Mouse (Mus musculus): ENCODE measurements at regions not wholly inside any gene's neighbourhood (a gene's known extent, or its start where the extent isn't known, plus 50 kb on each side); places are given as distances from the start of the nearest gene placed in this dataset.

DNA sequence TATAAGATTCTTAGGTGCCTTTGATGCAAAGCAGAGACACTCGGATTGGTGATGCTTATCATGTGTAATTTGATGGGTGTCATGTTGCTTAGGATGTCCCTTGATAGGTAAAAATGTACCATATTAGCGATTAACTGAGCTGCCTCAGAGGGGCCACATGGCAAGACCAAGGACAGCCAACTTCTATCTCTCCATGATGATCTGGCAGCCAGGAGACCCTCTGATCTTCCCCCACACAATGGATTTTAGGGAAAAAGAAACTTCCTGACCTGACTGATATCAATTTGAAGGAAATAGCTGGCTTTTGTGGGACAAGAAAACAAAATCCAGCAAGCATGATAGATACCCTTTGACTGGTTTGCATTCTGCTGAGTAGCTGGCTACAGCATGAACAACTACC, 1308.9 kb upstream of the A1bg start:
- H3K27ac ChIP-seq (replicated peaks), result no peak overlapping the region
- no peaks in the 10 kb centered on the region for H3K4me1 ChIP-seq
- no peak overlapping the region for H3K4me3 ChIP-seq
- 88% methylated on average over 2 of the region's 2 CpGs for WGBS
- no peaks in the 10 kb centered on the region for H3K36me3 ChIP-seq
- no peaks in the 10 kb centered on the region for H3K9me3 ChIP-seq (replicated peaks)
- no peaks in the 10 kb centered on the region for H3K27me3 ChIP-seq (ENCODE audit: low read depth, poor library complexity, severe bottlenecking)
- no peak for DNase-seq (ENCODE audit: low spot score)

GRCm38 (mm10) chr15:62230773-62231172, 1308.0 kb upstream of the A1bg start:
- 94% methylated on average over 5 of the region's 5 CpGs for WGBS
- DNase-seq (ENCODE audit: low spot score), result no peak
- H3K9me3 ChIP-seq (replicated peaks), result no peaks in the 10 kb centered on the region

DNA sequence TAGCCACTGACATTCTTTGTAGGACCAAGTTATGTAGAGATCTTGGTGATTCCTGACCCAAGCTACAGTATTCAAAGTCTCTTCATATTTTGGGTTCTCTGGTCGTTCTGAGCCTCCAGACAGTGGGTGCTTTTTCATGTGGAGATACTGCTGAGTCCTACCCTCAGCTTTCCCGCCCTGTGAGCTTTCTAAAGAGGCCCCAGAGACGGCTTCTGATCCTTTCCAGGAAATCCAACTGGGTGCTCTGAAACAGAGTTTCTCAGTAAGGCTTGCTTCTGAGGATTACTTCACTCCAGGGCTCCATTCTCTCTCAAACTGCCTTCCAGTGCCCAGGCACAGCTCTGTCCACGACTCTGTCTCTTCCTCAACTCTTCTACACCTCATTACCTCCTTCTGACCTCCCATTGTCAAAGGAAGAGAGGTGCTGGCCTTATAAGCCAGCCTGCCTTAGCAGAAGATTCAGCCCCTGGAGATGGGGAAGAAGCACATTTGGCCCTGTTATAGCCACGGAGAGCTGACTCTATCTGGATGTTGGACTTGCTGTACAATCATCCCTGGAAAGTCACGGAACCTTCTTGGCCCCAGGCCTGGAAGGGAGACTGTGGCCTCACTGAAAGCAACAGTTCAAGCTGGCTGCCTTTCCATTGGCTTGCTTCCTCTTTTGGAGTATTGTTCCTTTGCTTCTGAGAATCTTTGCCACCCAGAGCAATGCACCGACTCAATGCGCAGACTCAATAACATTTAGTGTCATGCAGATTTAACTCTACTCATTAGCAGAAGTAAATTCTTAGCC, 1306.9 kb upstream of the A1bg start:
- Histone ChIP-seq H3K27ac (replicated peaks) (no peak overlapping the region; the same call in 1 of the 2 replicates), H3K4me3 (no peak overlapping the region), H3K27me3 (ENCODE audit: low read depth, poor library complexity, severe bottlenecking) (no peaks in the 10 kb centered on the region), H3K36me3 (no peaks in the 10 kb centered on the region), H3K4me1 (no peaks in the 10 kb centered on the region), H3K9me3 (replicated peaks) (no peaks in the 10 kb centered on the region)
- WGBS, result 74% methylated on average over 8 of the region's 8 CpGs
- no peak for DNase-seq (ENCODE audit: low spot score)

More at GRCm38 (mm10) chr15:62230773-62231172, 1308.0 kb upstream of the A1bg start:
- no peak overlapping the region for H3K4me3 ChIP-seq
- H3K27me3 ChIP-seq (ENCODE audit: low read depth, poor library complexity, severe bottlenecking), result no peaks in the 10 kb centered on the region
- no peak overlapping the region for H3K27ac ChIP-seq (replicated peaks)
- no peaks in the 10 kb centered on the region for H3K4me1 ChIP-seq
- no peaks in the 10 kb centered on the region for H3K36me3 ChIP-seq

DNA sequence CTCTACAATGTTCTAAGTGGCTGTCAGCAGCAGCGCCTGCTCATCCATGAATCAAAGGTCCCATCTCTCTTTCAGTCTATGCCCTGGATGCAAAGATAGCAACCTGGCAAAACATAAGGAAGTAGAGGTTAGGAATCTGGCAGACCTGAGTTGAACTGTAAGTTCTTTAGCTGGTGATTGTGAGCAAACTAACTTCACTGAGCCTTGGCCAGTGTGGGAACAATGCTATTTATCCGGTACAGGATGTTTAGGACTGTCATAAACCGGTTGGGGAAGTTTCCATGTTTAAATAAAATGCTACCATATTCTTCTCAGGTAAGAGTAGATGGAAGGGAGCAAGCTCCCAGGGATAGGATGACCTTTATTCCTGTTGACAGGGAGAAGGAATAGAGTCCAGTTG, 1306.2 kb upstream of the A1bg start:
- H3K36me3 ChIP-seq, result no peaks in the 10 kb centered on the region

GRCm38 (mm10) chr15:62224798-62225197, 1302.0 kb upstream of the A1bg start:
- Histone ChIP-seq H3K4me3 (no peak overlapping the region), H3K27me3 (ENCODE audit: low read depth, poor library complexity, severe bottlenecking) (no peaks in the 10 kb centered on the region), H3K4me1 (no peaks in the 10 kb centered on the region), H3K36me3 (no peaks in the 10 kb centered on the region), H3K9me3 (replicated peaks) (no peaks in the 10 kb centered on the region), H3K27ac (replicated peaks) (no peak overlapping the region)
- DNase-seq (ENCODE audit: low spot score), result no peak

More for the DNA sequence above, 1306.2 kb upstream of the A1bg start:
- H3K9me3 ChIP-seq (replicated peaks), result no peaks in the 10 kb centered on the region
- H3K27ac ChIP-seq (replicated peaks), result no peak overlapping the region
- no peaks in the 10 kb centered on the region for H3K27me3 ChIP-seq (ENCODE audit: low read depth, poor library complexity, severe bottlenecking)
- no peak for DNase-seq (ENCODE audit: low spot score)
- no peak overlapping the region for H3K4me3 ChIP-seq
- WGBS, result 90% methylated on average over 3 of the region's 3 CpGs
- H3K4me1 ChIP-seq, result no peaks in the 10 kb centered on the region

DNA sequence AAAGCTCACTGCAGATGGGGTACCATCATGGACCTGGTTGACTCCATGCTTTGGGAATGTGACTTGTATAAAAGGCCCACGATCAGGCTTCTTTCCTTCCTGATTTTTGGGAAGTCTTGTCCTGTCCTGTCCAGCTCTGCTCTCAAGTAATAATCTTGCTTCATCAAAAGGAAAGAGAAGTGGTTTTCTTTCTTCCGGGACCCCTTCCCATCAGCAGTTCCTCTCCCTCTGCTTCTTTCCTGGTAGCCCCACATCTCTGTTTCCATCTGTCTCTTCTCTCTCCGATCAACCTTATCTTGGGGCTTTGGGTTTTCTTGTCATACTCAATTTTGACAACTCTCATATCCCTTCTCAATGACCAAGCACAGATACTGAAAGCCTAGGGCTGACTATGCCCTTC, 1301.4 kb upstream of the A1bg start:
- Histone ChIP-seq H3K27ac (replicated peaks) (no peak overlapping the region), H3K36me3 (no peaks in the 10 kb centered on the region), H3K9me3 (replicated peaks) (no peaks in the 10 kb centered on the region), H3K4me3 (no peak overlapping the region), H3K27me3 (ENCODE audit: low read depth, poor library complexity, severe bottlenecking) (no peaks in the 10 kb centered on the region), H3K4me1 (no peaks in the 10 kb centered on the region)
- 91% methylated on average over 3 of the region's 3 CpGs for WGBS
- DNase-seq (ENCODE audit: low spot score), result no peak

- no peak overlapping the region for H3K27ac ChIP-seq (replicated peaks)
- 85% methylated on average over 6 of the region's 6 CpGs for WGBS
- no peaks in the 10 kb centered on the region for H3K27me3 ChIP-seq (ENCODE audit: low read depth, poor library complexity, severe bottlenecking)
- no peak overlapping the region for H3K4me3 ChIP-seq
- no peak for DNase-seq (ENCODE audit: low spot score)
- no peaks in the 10 kb centered on the region for H3K36me3 ChIP-seq
- no peaks in the 10 kb centered on the region for H3K4me1 ChIP-seq
- no peaks in the 10 kb centered on the region for H3K9me3 ChIP-seq (replicated peaks)
Observed at GRCm38 (mm10) chr15:62223156-62223840, 1300.5 kb upstream of the A1bg start.

- no peaks in the 10 kb centered on the region for H3K9me3 ChIP-seq (replicated peaks)
- no peak overlapping the region for H3K4me3 ChIP-seq
- WGBS, result 80% methylated on average over 5 of the region's 5 CpGs
- no peaks in the 10 kb centered on the region for H3K36me3 ChIP-seq
- no peaks in the 10 kb centered on the region for H3K4me1 ChIP-seq
- H3K27ac ChIP-seq (replicated peaks), result no peak overlapping the region
- no peak for DNase-seq (ENCODE audit: low spot score)
- no peaks in the 10 kb centered on the region for H3K27me3 ChIP-seq (ENCODE audit: low read depth, poor library complexity, severe bottlenecking)
Observed at GRCm38 (mm10) chr15:62222731-62223130, 1299.9 kb upstream of the A1bg start.

DNA sequence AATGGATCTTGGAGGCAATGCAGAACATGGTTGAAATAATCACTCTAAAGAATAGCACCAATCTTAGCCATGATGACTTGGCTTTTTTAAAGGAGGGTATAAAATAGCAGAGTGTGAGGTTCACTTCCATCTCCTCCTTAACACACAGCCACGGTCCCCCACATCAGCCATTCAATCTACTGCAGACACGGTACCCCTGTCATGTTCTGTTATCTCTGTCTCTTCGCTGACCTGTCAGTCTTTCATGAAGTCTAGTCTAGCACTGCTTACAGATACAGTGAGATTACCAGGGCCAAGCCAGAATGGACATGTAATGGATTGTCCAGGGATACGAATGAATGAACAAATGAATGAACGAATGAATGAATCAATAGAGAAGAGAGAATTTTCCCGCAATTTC, 1299.4 kb upstream of the A1bg start:
- Histone ChIP-seq H3K27me3 (ENCODE audit: low read depth, poor library complexity, severe bottlenecking) (no peaks in the 10 kb centered on the region), H3K36me3 (no peaks in the 10 kb centered on the region), H3K9me3 (replicated peaks) (no peaks in the 10 kb centered on the region), H3K4me1 (no peaks in the 10 kb centered on the region), H3K27ac (replicated peaks) (no peak overlapping the region), H3K4me3 (no peak overlapping the region)
- DNase-seq (ENCODE audit: low spot score), result no peak
- 95% methylated on average over 6 of the region's 6 CpGs for WGBS

GRCm38 (mm10) chr15:62221024-62221819, 1298.4 kb upstream of the A1bg start:
- DNase-seq (ENCODE audit: low spot score), result no peak
- Histone ChIP-seq H3K36me3 (no peaks in the 10 kb centered on the region), H3K4me3 (no peak overlapping the region), H3K27ac (replicated peaks) (no peak overlapping the region), H3K27me3 (ENCODE audit: low read depth, poor library complexity, severe bottlenecking) (no peaks in the 10 kb centered on the region), H3K4me1 (peaks cover 6% of the 10 kb centered on the region), H3K9me3 (replicated peaks) (no peaks in the 10 kb centered on the region)
- WGBS, result 87% methylated on average over 8 of the region's 8 CpGs

GRCm38 (mm10) chr15:62220620-62221019, 1297.8 kb upstream of the A1bg start:
- Histone ChIP-seq H3K27ac (replicated peaks) (no peak overlapping the region), H3K36me3 (no peaks in the 10 kb centered on the region), H3K4me1 (peaks cover 12% of the 10 kb centered on the region), H3K9me3 (replicated peaks) (no peaks in the 10 kb centered on the region), H3K4me3 (no peak overlapping the region), H3K27me3 (ENCODE audit: low read depth, poor library complexity, severe bottlenecking) (no peaks in the 10 kb centered on the region)
- 91% methylated on average over 3 of the region's 3 CpGs for WGBS
- DNase-seq (ENCODE audit: low spot score), result no peak

DNA sequence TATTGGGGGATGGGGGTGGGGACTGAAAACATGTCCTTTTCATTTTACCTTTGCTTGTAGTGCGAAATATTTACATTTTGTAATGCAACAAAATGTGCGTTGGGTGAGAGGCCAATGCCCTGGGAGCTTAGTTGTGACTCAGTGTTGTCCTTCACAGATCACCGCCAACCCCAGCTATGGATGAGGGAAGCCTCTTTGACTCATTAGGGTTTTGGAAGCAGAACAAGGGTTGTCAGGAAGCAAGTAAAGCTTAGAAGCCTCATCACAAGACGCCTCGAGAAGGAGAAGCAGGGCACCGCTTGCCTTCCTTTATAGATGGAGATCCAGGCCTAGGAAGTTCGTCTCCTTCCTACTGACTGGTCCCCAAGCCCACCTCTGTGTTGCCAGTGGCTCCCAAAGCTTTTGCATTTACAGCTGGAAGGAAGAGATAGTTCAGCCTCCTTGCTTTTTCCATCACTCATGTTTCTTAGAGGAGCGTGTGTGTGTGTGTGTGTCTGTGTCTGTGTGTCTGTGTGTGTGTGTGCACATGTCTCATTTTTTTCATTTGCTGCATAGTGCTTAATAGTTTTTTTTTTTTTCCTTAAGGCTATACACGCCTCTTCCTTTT, 1297.2 kb upstream of the A1bg start:
- H3K27ac ChIP-seq (replicated peaks), result no peak overlapping the region
- no peak overlapping the region for H3K4me3 ChIP-seq
- DNase-seq (ENCODE audit: low spot score), result no peak
- peaks cover 13% of the 10 kb centered on the region for H3K4me1 ChIP-seq
- H3K36me3 ChIP-seq, result no peaks in the 10 kb centered on the region
- no peaks in the 10 kb centered on the region for H3K27me3 ChIP-seq (ENCODE audit: low read depth, poor library complexity, severe bottlenecking)
- no peaks in the 10 kb centered on the region for H3K9me3 ChIP-seq (replicated peaks)
- WGBS, result 94% methylated on average over 9 of the region's 9 CpGs

Measured in midbrain, embryonic 10.5 days (tissue).